Mouse (Mus musculus): ENCODE results near the gene Scn5a.

GRCm38 (mm10) chr9:119438498-119439000, 140.3 kb downstream of the Scn5a start:
- TF ChIP-seq CTCF (IDR thresholded peaks at IDR 0.05; ENCODE audit: extremely low read depth, insufficient read length, insufficient replicate concordance, low read depth, low read length) (no peak), POLR2A (IDR thresholded peaks at IDR 0.05; ENCODE audit: low read depth, low read length) (no peak)
